Mouse (Mus musculus): ENCODE measurements around the gene Dnaja3.

Gene Dnaja3

GRCm38 (mm10) chr16:4642190-4642589 is 2.4 kb downstream of the Dnaja3 start:
- no peak for DNase-seq (ENCODE audit: low spot score in 2 of 2)

GRCm38 (mm10) chr16:4642937-4643336 is 3.1 kb downstream of the Dnaja3 start:
- no peak for DNase-seq (ENCODE audit: low spot score in 2 of 2)

- DNase-seq (ENCODE audit: low spot score in 2 of 2), result no peak
These were observed 4.1 kb downstream of the Dnaja3 start for GRCm38 (mm10) chr16:4643670-4644419.

GRCm38 (mm10) chr16:4645867-4646266 is 6.1 kb downstream of the Dnaja3 start:
- DNase-seq (ENCODE audit: low spot score in 2 of 2), result no peak

- no peak for DNase-seq (ENCODE audit: low spot score in 2 of 2)
These were observed 7.0 kb downstream of the Dnaja3 start for GRCm38 (mm10) chr16:4646831-4647230.

GRCm38 (mm10) chr16:4647651-4648141 is 7.9 kb downstream of the Dnaja3 start:
- DNase-seq (ENCODE audit: low spot score in 2 of 2), result no peak

GRCm38 (mm10) chr16:4648416-4649023 is 8.7 kb downstream of the Dnaja3 start:
- no peak for DNase-seq (ENCODE audit: low spot score in 2 of 2)

- DNase-seq (ENCODE audit: low spot score in 2 of 2), result no peak
These were observed 9.4 kb downstream of the Dnaja3 start for GRCm38 (mm10) chr16:4649211-4649610.

GRCm38 (mm10) chr16:4649692-4650091 is 9.9 kb downstream of the Dnaja3 start:
- DNase-seq (ENCODE audit: low spot score in 2 of 2), result no peak

GRCm38 (mm10) chr16:4650161-4650560 is 10.4 kb downstream of the Dnaja3 start:
- no peak for DNase-seq (ENCODE audit: low spot score in 2 of 2)

GRCm38 (mm10) chr16:4651081-4651480 is 11.3 kb downstream of the Dnaja3 start:
- no peak for DNase-seq (ENCODE audit: low spot score in 2 of 2)

GRCm38 (mm10) chr16:4651624-4652023 is 11.8 kb downstream of the Dnaja3 start:
- no peak for DNase-seq (ENCODE audit: low spot score in 2 of 2)

- DNase-seq (ENCODE audit: low spot score in 2 of 2), result no peak
These were observed 13.1 kb downstream of the Dnaja3 start for GRCm38 (mm10) chr16:4652707-4653416.

- no peak for DNase-seq (ENCODE audit: low spot score in 2 of 2)
These were observed 14.9 kb downstream of the Dnaja3 start for GRCm38 (mm10) chr16:4654706-4655105.

- DNase-seq (ENCODE audit: low spot score in 2 of 2), result no peak
These were observed 15.5 kb downstream of the Dnaja3 start for GRCm38 (mm10) chr16:4655251-4655734.

GRCm38 (mm10) chr16:4655764-4656570 is 16.2 kb downstream of the Dnaja3 start:
- DNase-seq (ENCODE audit: low spot score in 2 of 2), result no peak

- no peak for DNase-seq (ENCODE audit: low spot score in 2 of 2)
These were observed 16.8 kb downstream of the Dnaja3 start for GRCm38 (mm10) chr16:4656571-4657081.

- no peak for DNase-seq (ENCODE audit: low spot score in 2 of 2)
These were observed 19.0 kb downstream of the Dnaja3 start for GRCm38 (mm10) chr16:4658781-4659245.

- no peak for DNase-seq (ENCODE audit: low spot score in 2 of 2)
These were observed 19.5 kb downstream of the Dnaja3 start for GRCm38 (mm10) chr16:4659326-4659725.

- no peak for DNase-seq (ENCODE audit: low spot score in 2 of 2)
These were observed 21.8 kb downstream of the Dnaja3 start for GRCm38 (mm10) chr16:4661605-4662004.

GRCm38 (mm10) chr16:4663806-4664205 is 24.0 kb downstream of the Dnaja3 start:
- no peak for DNase-seq (ENCODE audit: low spot score in 2 of 2)
